Mouse (Mus musculus): ENCODE data around the gene Retn.

Gene Retn

DNA sequence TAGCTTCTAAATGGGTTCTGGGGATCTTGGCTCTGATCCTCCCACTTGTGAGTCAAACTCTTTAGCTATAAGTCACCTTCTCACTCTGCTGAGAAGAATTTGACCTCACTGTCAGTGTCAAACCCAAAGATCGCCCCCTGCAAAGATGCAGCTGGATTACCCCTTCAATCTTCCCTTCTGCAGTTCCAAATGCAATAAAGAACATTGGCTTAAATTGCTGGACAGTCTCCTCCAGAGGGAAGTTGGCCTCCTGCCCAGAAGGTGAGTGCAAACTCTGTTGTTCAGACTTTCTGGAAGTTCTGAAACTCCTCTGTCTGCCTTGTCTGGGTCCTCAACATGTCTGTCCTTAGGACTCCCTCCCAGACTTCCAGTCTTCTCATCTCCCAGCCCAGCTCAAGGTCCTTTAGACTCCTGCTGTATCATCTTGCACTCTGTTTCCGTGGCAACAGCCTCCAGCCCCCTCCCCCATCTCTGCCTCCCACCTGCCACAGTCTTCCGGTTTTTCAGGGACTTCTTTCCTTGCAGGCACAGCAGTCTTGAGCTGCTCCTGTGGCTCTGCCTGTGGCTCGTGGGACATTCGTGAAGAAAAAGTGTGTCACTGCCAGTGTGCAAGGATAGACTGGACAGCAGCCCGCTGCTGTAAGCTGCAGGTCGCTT lies 1.3 kb downstream of the Retn start:
- no peak for DNase-seq (ENCODE audit: extremely low spot score, low read depth, low spot score)

DNA sequence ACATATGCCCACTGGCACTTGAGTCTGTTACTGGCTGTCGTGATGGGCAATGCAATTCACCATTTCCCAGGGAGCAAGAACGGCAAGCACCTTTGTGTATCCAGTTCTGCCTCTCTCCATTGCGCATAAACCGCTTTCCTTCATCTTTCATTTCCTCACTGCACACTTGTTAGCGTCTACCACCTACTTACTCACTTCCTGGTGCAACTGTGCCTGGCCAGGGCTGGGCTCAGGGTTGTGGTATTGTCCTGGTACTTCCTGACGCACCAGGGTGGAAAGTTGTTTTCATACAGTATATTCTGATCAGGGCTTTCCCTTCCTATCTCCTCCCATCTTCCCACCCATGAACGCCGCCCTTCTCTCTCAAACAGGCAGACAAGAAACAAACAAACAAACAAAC lies 5.3 kb downstream of the Retn start:
- no peak for DNase-seq (ENCODE audit: extremely low spot score, low read depth, low spot score)

DNA sequence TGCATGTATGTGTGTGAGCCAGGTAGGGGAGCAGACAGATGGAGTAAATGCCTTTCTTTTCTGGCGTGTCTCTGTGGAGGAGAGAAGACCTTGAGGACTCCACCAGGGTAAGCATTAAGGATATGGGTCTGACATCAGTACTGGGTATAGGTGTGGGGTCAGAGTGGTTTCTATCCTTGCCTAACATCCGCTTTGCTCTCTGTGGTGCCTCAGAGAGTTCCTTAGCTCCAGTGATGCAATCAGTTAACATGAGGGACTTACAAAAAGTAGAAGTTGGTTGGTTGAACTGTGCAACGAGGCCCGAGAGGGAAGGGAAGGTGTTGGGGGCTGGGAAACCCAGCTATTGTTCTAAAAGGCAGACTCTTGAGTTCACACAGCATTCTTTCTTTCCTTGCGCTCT lies 8.8 kb downstream of the Retn start:
- DNase-seq (ENCODE audit: extremely low spot score, low read depth, low spot score): no peak

GRCm38 (mm10) chr8:3665507-3665906 lies 9.9 kb downstream of the Retn start, which contains the start of gene Mcemp1:
Mcemp1 (plus strand) TSS chr8:3665754.
- no peak for DNase-seq (ENCODE audit: extremely low spot score, low read depth, low spot score)

- DNase-seq (ENCODE audit: extremely low spot score, low read depth, low spot score): no peak
These were observed 14.8 kb downstream of the Retn start for GRCm38 (mm10) chr8:3670388-3670787.

GRCm38 (mm10) chr8:3671980-3672491 lies 16.5 kb downstream of the Retn start, which contains the start of gene Fcor:
Fcor (minus strand) TSS chr8:3672362.
- DNase-seq (ENCODE audit: extremely low spot score, low read depth, low spot score): peak; percentile 60

- DNase-seq (ENCODE audit: extremely low spot score, low read depth, low spot score): no peak
These were observed 19.1 kb downstream of the Retn start for GRCm38 (mm10) chr8:3674671-3675070.

DNA sequence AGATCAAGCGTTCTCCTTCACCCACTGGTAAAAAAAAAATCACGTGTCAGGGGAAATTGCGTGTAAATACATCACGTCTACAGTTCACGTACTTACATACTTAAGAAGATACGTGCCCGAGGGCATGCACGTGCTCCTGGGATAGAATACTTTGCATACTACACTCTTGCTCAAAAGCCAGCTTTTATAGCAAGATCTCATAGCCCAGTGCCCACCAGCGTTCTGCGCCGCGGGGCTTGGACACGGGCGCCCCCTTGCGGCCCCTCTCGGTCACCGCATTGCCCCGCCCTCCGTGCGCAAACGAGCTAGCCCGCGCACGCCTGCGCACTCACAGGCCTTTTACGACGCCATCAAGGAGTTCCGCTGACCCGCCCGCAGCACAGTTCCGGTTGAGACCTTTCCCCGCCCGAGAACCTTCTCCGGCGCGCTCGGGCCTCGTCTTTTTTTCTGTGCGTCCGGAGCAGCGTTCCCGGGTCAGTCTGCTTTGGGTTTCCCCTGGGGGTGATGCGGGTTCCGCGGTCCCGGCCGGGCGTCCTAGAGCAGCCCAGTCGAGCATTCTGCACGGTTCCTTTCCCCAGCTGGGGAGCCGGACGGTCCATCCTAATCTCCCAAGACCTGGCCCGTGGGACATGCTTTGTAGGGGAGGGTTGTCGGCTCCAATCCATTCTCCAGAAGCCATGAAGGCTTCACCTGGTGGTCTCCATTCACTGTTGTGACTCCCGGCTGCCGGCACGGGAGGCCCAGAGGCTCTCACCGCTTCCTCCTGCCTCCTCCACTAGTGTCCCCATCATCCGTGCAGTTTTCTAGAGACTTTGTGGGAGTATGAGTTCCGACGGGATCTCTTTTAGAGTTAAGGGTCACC lies 20.8 kb downstream of the Retn start, which contains the start of gene Trappc5:
Gene Trappc5 (plus strand): TSS at position 169 of the 862 bp plus-strand sequence.
- peak; percentile 54 for DNase-seq (ENCODE audit: extremely low spot score, low read depth, low spot score)

DNA sequence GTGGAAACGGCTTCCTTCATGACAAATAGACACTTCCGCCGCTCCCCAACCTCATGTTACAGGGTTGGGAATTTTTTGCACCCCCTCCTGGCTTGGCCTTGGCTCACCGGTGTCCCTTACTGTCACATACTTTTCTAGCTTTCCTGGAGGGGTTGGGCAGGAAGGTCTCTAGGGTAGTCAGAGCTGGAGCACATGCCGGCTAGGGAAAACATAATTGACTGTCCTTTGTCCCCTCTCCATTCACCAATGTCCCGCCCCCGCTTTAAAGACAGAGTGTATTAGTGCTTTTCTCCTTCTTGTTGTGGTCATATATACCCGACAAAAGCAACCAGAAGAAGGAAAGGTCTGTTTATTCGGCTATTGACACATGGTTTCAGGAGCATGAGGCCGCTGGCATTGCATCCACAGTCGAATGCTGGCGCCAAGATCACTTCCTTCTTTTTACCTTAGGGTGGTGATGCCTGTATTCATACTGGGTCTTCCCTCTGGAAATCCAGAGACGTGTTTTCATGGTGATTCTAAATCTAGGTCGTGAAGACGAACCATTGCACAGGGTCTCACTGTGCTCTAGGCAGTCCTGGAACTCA lies 21.5 kb downstream of the Retn start:
- DNase-seq (ENCODE audit: extremely low spot score, low read depth, low spot score): no peak

GRCm38 (mm10) chr8:3678831-3679230 lies 23.3 kb downstream of the Retn start:
- no peak for DNase-seq (ENCODE audit: extremely low spot score, low read depth, low spot score)

GRCm38 (mm10) chr8:3679236-3679635 lies 23.7 kb downstream of the Retn start:
- no peak for DNase-seq (ENCODE audit: extremely low spot score, low read depth, low spot score)

- no peak for DNase-seq (ENCODE audit: extremely low spot score, low read depth, low spot score)
These were observed 24.1 kb downstream of the Retn start for GRCm38 (mm10) chr8:3679656-3680055.

GRCm38 (mm10) chr8:3682435-3682834 lies 26.9 kb downstream of the Retn start:
- no peak for DNase-seq (ENCODE audit: extremely low spot score, low read depth, low spot score)

DNA sequence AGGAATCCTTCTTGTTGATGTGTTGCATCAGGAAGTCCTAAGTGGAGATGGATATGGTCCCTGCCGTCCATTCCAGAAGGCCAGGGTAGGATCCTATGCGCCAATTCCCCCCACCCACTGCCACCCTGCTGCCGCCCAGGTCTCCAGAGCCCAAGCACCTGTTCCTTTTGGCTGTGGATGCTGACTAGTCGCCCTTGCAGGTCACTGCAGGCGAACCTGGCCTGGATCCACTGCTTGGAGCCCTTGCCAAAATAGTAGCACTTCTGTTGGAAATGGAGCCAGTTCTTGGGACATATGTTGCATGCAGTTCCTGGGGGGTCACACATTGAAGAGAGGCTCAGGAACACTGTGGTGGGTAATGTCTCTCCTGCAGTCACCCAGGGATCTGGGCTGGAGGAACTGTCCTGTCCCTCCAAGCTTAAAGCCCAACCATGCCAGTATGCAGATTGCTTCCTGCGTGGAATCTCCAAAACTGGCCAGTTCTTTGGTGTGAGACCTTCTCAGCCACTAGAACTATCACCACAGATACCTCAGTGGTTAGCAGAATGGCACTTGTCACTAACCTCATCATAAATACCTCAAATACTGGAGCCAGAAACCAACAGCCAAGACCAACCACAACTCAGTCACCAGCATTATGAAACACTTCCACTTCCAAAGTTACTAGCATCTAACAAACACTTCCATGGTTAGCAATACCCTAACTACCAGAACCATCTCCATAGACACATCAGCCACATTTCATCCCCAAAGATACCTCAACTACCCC lies 28.0 kb downstream of the Retn start:
- DNase-seq (ENCODE audit: extremely low spot score, low read depth, low spot score): no peak

DNA sequence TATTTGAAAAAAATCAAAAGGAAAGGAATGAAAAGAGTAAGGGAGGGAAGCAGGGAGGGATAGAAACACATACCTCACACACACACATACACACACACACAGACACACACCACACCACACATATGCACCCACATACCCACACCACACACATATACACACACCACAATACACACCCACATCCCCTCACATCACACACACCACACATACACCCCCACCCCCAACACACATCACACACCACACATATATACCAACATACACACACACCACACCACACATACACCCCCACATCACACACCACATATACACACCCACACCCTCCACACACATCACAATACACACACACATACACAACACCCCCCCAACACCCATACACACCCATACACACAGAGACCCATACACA lies 29.0 kb downstream of the Retn start:
- DNase-seq (ENCODE audit: extremely low spot score, low read depth, low spot score): no peak

DNA sequence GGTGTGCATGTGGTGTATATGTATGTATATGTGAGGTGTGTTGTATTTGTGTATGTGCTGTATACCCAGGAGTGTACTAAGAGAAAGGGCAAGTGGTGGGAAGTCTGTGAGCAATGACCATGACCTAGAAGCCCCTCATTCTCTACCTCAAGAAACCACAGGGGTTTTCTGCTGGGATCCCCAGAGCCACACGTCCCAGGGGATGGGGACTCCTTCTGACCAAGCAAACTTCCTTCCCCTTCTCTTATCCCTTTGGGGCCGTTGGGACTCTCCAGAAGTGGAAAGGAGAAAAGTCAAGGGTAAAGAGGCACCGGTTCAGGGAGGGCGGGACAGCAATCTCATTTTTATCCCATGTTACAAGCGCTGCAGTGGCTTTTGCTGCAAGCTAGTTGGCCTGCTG lies 29.9 kb downstream of the Retn start:
- no peak for DNase-seq (ENCODE audit: extremely low spot score, low read depth, low spot score)

- no peak for DNase-seq (ENCODE audit: extremely low spot score, low read depth, low spot score)
These were observed 32.0 kb downstream of the Retn start for GRCm38 (mm10) chr8:3687537-3687936.

- DNase-seq (ENCODE audit: extremely low spot score, low read depth, low spot score): no peak
These were observed 35.2 kb downstream of the Retn start for GRCm38 (mm10) chr8:3690774-3691173.

DNA sequence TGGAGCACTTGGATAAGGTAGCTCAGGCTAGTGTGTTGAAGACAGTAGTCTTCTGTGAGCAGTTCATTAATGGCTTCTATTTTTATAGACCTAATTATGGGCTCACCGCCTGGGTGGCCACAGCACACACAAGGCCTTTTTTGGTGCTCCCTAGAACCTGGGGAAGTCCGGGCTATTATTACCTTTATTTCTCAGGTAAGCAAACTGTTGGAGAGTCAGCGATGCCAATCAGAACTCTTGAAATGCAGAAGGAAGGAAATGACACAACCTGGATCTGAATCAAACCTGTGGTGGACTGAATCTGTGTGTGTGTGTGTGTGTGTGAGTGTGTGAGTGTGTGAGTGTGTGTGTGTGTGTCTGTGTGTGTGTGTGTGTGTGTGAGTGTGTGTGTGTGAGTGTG lies 38.6 kb downstream of the Retn start, which contains the start of gene Fcer2a:
Gene Fcer2a (minus strand): TSS at position 55 of the 400 bp plus-strand sequence.
- no peak for DNase-seq (ENCODE audit: extremely low spot score, low read depth, low spot score)

GRCm38 (mm10) chr8:3701491-3701890 lies 45.9 kb downstream of the Retn start:
- DNase-seq (ENCODE audit: extremely low spot score, low read depth, low spot score): no peak

DNA sequence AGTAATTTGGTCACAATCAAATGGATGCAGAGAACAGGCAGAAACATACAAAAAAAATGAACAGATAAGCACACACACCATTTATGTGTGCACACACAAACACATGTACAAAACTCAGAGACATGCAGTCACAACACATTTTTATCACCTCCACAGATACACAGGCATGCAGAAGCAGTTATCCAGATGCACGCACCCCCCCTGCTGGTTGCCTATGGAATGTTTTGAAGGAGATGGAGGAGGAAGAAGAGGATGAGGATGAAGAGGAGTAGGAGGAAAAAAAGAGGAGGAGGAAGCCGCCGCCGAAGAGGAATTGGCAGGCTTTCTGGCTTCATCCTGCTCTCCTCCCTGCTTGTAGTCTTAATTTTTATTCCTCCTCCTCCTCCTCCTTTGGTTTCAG lies 50.1 kb downstream of the Retn start:
- no peak for DNase-seq (ENCODE audit: extremely low spot score, low read depth, low spot score)

Measured in hindlimb bud, embryonic 11.5 days (tissue).